Mouse (Mus musculus) liver, adult 2 months (tissue): ENCODE results near the gene Plvap. TPM values are rescaled to one million over a fixed set of nuclear protein-coding genes. Genes with fewer than 3 reads are reported as not detected.

ENCODE experiments used
- DNase-seq: peaks from one replicate; pipeline ENCODE4 v3.0.0-alpha.2; 2011; ENCODE audit warnings: low read depth, low spot score; ENCODE audit errors: extremely low read depth
- H3K27ac ChIP-seq: fragments of 200-500 bp; replicated peaks from 2 replicates; pipeline ENCODE4 v1.5.1; 2012; ENCODE audit warnings: low read depth, mild to moderate bottlenecking, control low read depth, inconsistent platforms, low read length; ENCODE audit not compliant: insufficient read depth
- H3K27me3 ChIP-seq: fragments of 200-500 bp; 2 replicates; pipeline ENCODE4 v1.6.1; 2012; ENCODE audit warnings: mild to moderate bottlenecking, moderate library complexity, low read length, inconsistent platforms; ENCODE audit not compliant: control insufficient read depth, insufficient read depth
- H3K36me3 ChIP-seq: fragments of 200-500 bp; 2 replicates; pipeline ENCODE4 v1.6.1; 2012; ENCODE audit warnings: low read length, inconsistent platforms; ENCODE audit not compliant: control insufficient read depth, insufficient read depth
- H3K4me1 ChIP-seq: fragments of 200-500 bp; 2 replicates; pipeline ENCODE4 v1.6.1; 2011; ENCODE audit warnings: low read length; ENCODE audit not compliant: control insufficient read depth, insufficient read depth
- H3K4me3 ChIP-seq: fragments of 200-500 bp; 2 replicates; pipeline ENCODE4 v1.5.1; 2011; ENCODE audit warnings: low read depth, mild to moderate bottlenecking, control low read depth, low read length, moderate library complexity; ENCODE audit not compliant: insufficient read depth
- H3K79me2 ChIP-seq: fragments of 200-500 bp; 2 replicates; pipeline ENCODE4 v1.6.1; 2012; ENCODE audit warnings: inconsistent platforms, mild to moderate bottlenecking, low read length, moderate library complexity; ENCODE audit not compliant: control insufficient read depth, insufficient read depth
- H3K9ac ChIP-seq: fragments of 200-500 bp; 2 replicates; pipeline ENCODE4 v1.6.1; 2012; ENCODE audit warnings: low read depth, mild to moderate bottlenecking, control low read depth, inconsistent platforms, low read length
- CTCF ChIP-seq: fragments of 200-500 bp; IDR thresholded peaks from 2 replicates; pipeline ENCODE4 v1.5.1; 2011; ENCODE audit warnings: low read depth, low read length, control low read depth
- POLR2A ChIP-seq: fragments of 200-500 bp; IDR thresholded peaks from 2 replicates; pipeline ENCODE4 v1.6.1; 2011; ENCODE audit warnings: low read length, control low read depth; ENCODE audit not compliant: insufficient read depth; ENCODE audit errors: extremely low read depth
- WGBS: fragments of 180-500 bp; shearing (Covaris S2); methylation state at CpG from one replicate; pipeline ENCODE4 v1.1.7; 2018; 5-methylcytosine and 5-hydroxymethylcytosine counted together
- polyA plus RNA-seq: library from polyadenylated mRNA; depleted of rRNA; stranded (reverse); fragments of >200 nt; gene quantifications from 2 replicates; pipeline ENCODE4 v1.2.3, GENCODE M21; 2012
- total RNA-seq: library from RNA; depleted of rRNA; stranded (reverse); fragments of >200 nt; gene quantifications from 2 replicates; pipeline ENCODE4 v1.2.3, GENCODE M21; 2014

Plvap gene
- total and polyA plus RNA-seq, 2 experiments, result 15.3 to 128 TPM

DNA sequence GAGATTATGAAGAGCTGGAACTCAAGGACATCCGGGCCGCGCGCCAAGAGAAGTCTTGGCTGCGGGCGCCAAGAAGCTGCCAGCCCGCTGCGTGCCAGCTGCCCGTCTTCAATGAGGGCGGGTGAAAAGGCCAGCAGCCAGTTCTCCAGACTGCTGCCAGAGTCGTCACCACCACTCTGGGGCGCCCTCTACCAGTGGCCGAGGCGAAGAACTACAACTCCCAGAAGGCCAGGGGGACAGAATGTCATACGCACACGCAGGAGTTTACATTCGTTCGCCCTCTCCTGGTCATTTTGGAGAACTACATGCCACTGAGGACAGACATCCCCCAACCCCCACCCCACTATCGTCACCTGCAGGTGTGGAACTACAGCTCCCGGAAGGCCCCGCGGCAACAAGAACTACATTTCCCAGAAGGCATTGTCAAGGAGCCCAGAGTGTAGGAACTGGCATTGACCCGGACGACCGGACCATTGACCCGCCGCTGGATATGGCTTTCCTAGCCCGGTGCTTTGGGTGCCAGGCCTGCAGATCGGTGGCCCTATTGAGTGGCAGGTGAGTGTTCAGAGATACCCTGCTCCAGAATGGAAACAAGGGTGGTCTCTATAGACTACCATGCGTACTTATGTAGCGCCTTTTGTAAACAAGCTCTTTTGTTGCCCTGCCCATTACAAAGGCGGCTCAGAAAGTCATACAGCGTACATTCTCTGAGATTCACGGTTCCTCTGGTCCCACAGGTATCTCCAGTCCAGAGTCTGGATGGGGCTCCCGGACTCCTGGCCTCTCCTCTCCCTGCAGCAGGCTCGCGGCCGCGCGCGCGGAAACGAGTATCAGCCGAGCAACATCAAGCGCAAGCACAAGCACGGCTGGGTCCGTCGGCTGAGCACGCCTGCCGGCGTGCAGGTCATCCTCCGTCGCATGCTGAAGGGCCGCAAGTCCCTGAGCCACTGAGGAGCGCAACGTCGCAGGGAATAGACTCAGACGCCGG is 46.7 kb downstream of the Plvap start, which contains the start of gene Mrpl34:
Mrpl34 (plus strand) TSS at position 447 of the 988 bp plus-strand sequence.
- Histone ChIP-seq H3K27me3 (no peaks in the 10 kb centered on the region), H3K9ac (peak within 1 kb of the TSS; percentile 83), H3K27ac (peak within 1 kb of the TSS; percentile 92), H3K4me1 (peaks cover 17% of the 10 kb centered on the region), H3K79me2 (peaks cover 8% of the 10 kb centered on the region; the same call in 1 of the 2 replicates), H3K36me3 (no peaks in the 10 kb centered on the region), H3K4me3 (peak within 1 kb of the TSS; percentile 79)
- 1% methylated on average over 59 of the region's 59 CpGs for WGBS
- peak; percentile 100 for DNase-seq
- TF ChIP-seq POLR2A (peak; percentile 77), CTCF (peak; percentile 78)

DNA sequence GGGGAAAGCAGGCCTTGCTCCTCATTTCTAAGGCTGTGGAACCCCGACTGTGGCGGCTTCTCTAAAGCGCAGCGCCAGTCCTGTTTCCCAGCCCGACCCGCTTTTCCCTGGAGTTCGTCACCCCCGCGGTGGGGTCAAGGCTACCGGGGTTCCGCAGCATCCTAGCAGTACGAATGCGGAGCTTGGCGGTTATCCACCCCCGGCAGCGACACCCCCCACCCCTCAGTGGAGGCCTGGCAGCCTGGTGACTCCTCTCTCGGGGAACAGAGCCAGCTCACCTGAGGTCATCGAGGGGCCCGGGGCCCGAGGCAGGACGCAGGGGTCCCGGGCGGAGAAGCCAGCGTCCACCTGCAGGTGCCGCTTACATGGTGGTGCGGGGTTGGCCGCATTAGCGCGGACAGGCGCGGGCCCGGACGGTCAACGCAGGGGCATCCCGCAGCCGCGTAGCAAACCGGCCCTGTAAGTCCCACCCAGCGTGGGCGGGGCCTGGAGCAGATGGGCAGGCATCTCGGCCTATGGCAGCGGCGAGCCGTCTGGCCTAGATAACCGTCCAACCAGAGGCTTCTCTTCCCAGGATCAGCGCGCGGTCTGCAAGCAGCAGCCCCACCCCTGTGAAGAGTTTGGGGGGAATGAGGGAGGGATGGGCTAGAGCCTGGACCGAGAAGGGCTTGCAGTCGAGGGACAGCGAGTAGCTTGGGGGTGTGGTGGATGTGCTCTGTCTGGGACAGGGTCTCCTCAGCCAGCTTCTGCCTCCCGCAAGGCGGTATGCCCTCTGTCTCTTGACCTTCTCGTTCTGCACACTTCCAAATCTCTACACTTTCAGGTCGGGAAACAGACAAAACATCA is 48.1 kb downstream of the Plvap start, which contains the start of gene Abhd8:
Abhd8 (minus strand) TSS at position 468 of the 846 bp plus-strand sequence.
- H3K4me1 ChIP-seq, result peaks cover 17% of the 10 kb centered on the region
- no peaks in the 10 kb centered on the region for H3K79me2 ChIP-seq
- peak; percentile 80 for DNase-seq
- H3K27me3 ChIP-seq, result no peaks in the 10 kb centered on the region
- no peaks in the 10 kb centered on the region for H3K36me3 ChIP-seq
- H3K4me3 ChIP-seq, result peak within 1 kb of the TSS; percentile 73
- WGBS, result 1% methylated on average over 55 of the region's 55 CpGs
- peak within 1 kb of the TSS; percentile 72 for H3K9ac ChIP-seq
- peak within 1 kb of the TSS; percentile 53 for H3K27ac ChIP-seq
- TF ChIP-seq CTCF (no peak), POLR2A (no peak)

DNA sequence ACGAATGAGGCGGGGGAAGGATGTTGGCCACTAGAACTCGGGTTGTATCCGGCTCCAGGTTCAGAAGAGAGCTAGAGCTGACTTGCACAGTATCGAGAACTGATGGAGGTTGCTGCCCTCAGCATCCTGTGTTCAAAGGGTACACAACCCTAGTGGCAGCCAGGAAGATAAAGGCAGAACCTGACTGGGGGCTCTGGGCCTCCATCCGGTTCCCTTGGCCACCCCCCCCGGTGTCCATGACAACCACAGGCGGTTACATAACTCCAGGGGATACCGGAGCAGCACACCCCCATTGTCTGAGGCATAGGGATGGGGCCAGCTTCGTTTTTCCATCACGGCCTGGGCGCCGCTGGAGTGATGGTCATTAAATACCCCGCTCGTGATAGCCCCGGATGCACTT is 48.8 kb downstream of the Plvap start:
- Histone ChIP-seq H3K4me3 (peak overlapping the region; percentile 73), H3K27ac (no peak overlapping the region), H3K9ac (peak overlapping the region; percentile 72), H3K4me1 (peaks cover 17% of the 10 kb centered on the region), H3K79me2 (no peaks in the 10 kb centered on the region), H3K36me3 (no peaks in the 10 kb centered on the region), H3K27me3 (no peaks in the 10 kb centered on the region)
- no peak for DNase-seq
- no peak for TF ChIP-seq POLR2A
- TF ChIP-seq CTCF, result no peak
- WGBS, result 17% methylated on average over 16 of the region's 16 CpGs

DNA sequence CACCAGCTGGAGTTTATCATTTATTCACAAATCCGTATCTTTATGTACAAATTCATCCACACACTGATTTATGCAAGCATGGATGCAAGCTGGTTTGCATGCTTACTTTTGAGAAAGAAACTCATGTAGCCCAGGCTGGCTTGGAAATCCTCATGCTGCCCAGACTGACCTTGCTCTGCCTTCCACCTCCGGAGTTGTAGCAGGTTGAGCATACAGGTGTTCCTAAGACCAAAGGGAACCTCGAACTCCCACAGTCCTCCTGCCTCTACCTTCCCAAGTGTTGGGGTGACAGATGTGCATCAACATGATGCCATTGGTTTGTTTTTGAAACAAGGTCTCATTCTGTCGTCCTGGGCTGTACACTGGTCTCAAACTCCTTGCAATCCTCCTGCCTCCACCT is 49.4 kb downstream of the Plvap start:
- WGBS, result 85% methylated on average over 4 of the region's 4 CpGs
- H3K9ac ChIP-seq, result no peak overlapping the region
- H3K36me3 ChIP-seq, result no peaks in the 10 kb centered on the region
- H3K4me3 ChIP-seq, result no peak overlapping the region
- H3K79me2 ChIP-seq, result no peaks in the 10 kb centered on the region
- H3K4me1 ChIP-seq, result peaks cover 17% of the 10 kb centered on the region
- no peak overlapping the region for H3K27ac ChIP-seq
- no peaks in the 10 kb centered on the region for H3K27me3 ChIP-seq
- TF ChIP-seq CTCF (no peak), POLR2A (no peak)
- DNase-seq, result no peak

GRCm38 (mm10) chr8:71461152-71461840 is 50.3 kb downstream of the Plvap start:
- no peak for DNase-seq
- Histone ChIP-seq H3K4me3 (no peak overlapping the region), H3K27ac (no peak overlapping the region), H3K36me3 (no peaks in the 10 kb centered on the region), H3K79me2 (no peaks in the 10 kb centered on the region), H3K4me1 (peaks cover 17% of the 10 kb centered on the region), H3K9ac (no peak overlapping the region), H3K27me3 (no peaks in the 10 kb centered on the region)
- 91% methylated on average over 47 of the region's 47 CpGs for WGBS
- no peak for TF ChIP-seq CTCF
- TF ChIP-seq POLR2A, result no peak
